Mouse (Mus musculus) hindbrain, embryonic 11.5 days (tissue): ENCODE measurements at regions not wholly inside any gene's neighbourhood (a gene's known extent, or its start where the extent isn't known, plus 50 kb on each side); places are given as distances from the start of the nearest gene placed in this dataset.

Experiments
- ATAC-seq: fragments of 200-750 bp; cut with Nextera tagmentation; 2 replicates; pipeline ENCODE4 v1.8.0; 2017; ENCODE audit warnings: mild to moderate bottlenecking, moderate TSS enrichment, moderate library complexity; ENCODE audit not compliant: low FRiP score
- DNase-seq: peaks from one replicate; pipeline ENCODE4 v3.0.0-alpha.2; 2015; ENCODE audit warnings: low spot score
- H3K27ac ChIP-seq: fragments of 300-500 bp; sonication (generic); 2 replicates; pipeline ENCODE4 v1.5.1; 2014; ENCODE audit warnings: mild to moderate bottlenecking, low read depth, low read length
- H3K27me3 ChIP-seq: fragments of 300-500 bp; sonication (generic); 2 replicates; pipeline ENCODE4 v1.6.1; 2014; ENCODE audit warnings: mild to moderate bottlenecking, low read length, moderate library complexity, mixed read lengths; ENCODE audit not compliant: control insufficient read depth, insufficient read depth
- H3K36me3 ChIP-seq: fragments of 300-500 bp; sonication (generic); 2 replicates; pipeline ENCODE4 v1.6.1; 2014; ENCODE audit warnings: mild to moderate bottlenecking, low read length, moderate library complexity, mixed read lengths; ENCODE audit not compliant: control insufficient read depth, insufficient read depth
- H3K4me1 ChIP-seq: fragments of 300-500 bp; sonication (generic); replicated peaks from 2 replicates; pipeline ENCODE4 v1.6.1; 2014; ENCODE audit warnings: low read length, mixed read lengths; ENCODE audit not compliant: control insufficient read depth, insufficient read depth
- H3K4me2 ChIP-seq: fragments of 300-500 bp; sonication (generic); replicated peaks from 2 replicates; pipeline ENCODE4 v1.6.1; 2014; ENCODE audit warnings: mild to moderate bottlenecking, low read depth, low read length
- H3K4me3 ChIP-seq: fragments of 300-500 bp; sonication (generic); 2 replicates; pipeline ENCODE4 v1.5.1; 2014; ENCODE audit warnings: low read depth, low read length
- H3K9ac ChIP-seq: fragments of 300-500 bp; sonication (generic); 2 replicates; pipeline ENCODE4 v1.6.1; 2014; ENCODE audit warnings: low read depth, low read length
- H3K9me3 ChIP-seq: fragments of 300-500 bp; sonication (generic); 2 replicates; pipeline ENCODE4 v1.6.1; 2016; ENCODE audit warnings: low read length; ENCODE audit not compliant: control insufficient read depth
- WGBS: fragments of 180-500 bp; shearing (Covaris S2); extraction: QIAGEN DNeasy Blood & Tissue Kit; methylation state at CpG from one replicate; pipeline ENCODE4 v1.1.7; 2014; 5-methylcytosine and 5-hydroxymethylcytosine counted together

DNA sequence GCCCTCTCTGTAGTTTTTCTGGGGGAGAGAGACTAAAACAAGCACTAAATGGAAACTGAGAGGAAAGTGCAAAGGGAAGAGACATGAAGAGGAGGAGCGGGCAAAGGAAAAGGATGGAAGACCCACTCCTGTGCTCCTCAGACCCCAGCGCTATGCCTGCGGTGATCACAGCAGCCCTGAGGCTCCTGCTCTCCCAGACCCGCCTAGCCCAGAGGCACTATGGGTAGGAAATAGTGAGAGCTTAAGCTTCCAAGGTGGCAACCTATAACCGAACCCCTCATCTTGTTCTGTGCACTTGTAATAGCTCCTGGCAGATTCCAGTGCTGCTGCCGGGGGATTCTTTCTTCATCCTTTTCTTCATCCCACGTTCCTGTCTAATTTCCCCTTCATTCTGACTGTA lies 112.2 kb upstream of the Oxgr1 start:
- Histone ChIP-seq H3K27ac (no peak overlapping the region), H3K4me1 (peaks cover 4% of the 10 kb centered on the region; the same call in 1 of the 2 replicates), H3K4me2 (no peak overlapping the region), H3K9me3 (no peaks in the 10 kb centered on the region), H3K36me3 (no peaks in the 10 kb centered on the region), H3K4me3 (no peak overlapping the region), H3K9ac (no peak overlapping the region), H3K27me3 (no peaks in the 10 kb centered on the region)
- no peak for DNase-seq
- WGBS = 28% methylated on average over 7 of the region's 7 CpGs
- ATAC-seq = no peak

GRCm38 (mm10) chr14:120164184-120164583 lies 111.3 kb upstream of the Mbnl2 start:
- 79% methylated on average over 2 of the region's 2 CpGs for WGBS
- Histone ChIP-seq H3K4me1 (no peaks in the 10 kb centered on the region), H3K4me3 (no peak overlapping the region), H3K9ac (no peak overlapping the region), H3K36me3 (no peaks in the 10 kb centered on the region), H3K27me3 (no peaks in the 10 kb centered on the region), H3K4me2 (no peak overlapping the region), H3K27ac (no peak overlapping the region), H3K9me3 (no peaks in the 10 kb centered on the region)
- ATAC-seq = no peak
- DNase-seq = no peak

- Histone ChIP-seq H3K4me3 (no peak overlapping the region), H3K9ac (no peak overlapping the region), H3K4me2 (no peak overlapping the region), H3K27me3 (no peaks in the 10 kb centered on the region), H3K27ac (no peak overlapping the region), H3K4me1 (no peaks in the 10 kb centered on the region), H3K9me3 (no peaks in the 10 kb centered on the region), H3K36me3 (no peaks in the 10 kb centered on the region)
- DNase-seq (no peak), ATAC-seq (no peak)
- WGBS = 91% methylated on average over 10 of the region's 10 CpGs
Observed at GRCm38 (mm10) chr14:120165496-120166045, 109.9 kb upstream of the Mbnl2 start.

DNA sequence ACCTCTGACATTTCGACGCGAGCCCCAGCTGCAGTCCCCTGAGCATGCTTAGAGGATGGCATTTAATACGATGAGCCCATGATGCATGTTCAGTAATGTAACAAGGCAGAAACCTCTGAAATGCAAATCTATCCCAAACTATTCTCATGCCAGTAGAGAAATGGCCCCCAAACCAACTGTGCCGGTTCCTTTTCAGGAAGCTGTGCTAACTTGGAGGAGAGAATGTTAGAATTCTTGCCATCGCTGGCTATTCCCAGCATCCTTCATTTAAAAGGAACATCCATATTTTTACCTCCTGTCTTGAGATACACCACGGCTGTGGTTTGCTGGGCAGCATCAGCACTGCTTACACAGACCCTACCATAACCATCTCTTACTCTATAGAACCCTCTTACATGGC lies 104.7 kb upstream of the Mbnl2 start:
- Histone ChIP-seq H3K36me3 (no peaks in the 10 kb centered on the region), H3K27me3 (no peaks in the 10 kb centered on the region), H3K9me3 (no peaks in the 10 kb centered on the region), H3K4me1 (no peaks in the 10 kb centered on the region), H3K4me2 (no peak overlapping the region), H3K4me3 (no peak overlapping the region), H3K9ac (no peak overlapping the region), H3K27ac (no peak overlapping the region)
- no peak for ATAC-seq
- no peak for DNase-seq
- WGBS = 91% methylated on average over 7 of the region's 7 CpGs

DNA sequence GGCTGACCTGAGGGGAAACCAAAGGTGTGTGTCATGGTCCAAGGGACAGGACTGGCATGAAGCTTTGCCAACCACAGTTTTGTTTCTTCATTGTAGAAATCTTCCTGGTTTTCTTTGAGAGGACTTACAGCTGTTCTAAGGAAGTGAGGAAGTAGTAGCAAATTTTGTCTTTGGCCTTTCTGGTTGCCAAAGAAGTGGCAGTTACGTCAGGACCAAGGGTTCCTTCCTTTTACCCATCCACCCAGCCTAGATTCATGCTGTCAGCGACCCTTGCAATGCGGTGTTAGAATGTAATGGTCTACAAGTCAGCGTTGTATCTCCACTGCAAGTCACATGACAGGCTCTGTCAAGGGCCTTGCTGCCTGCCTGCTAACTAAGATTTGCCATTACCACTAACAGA lies 103.4 kb upstream of the Mbnl2 start:
- no peaks in the 10 kb centered on the region for H3K36me3 ChIP-seq
- DNase-seq (no peak), ATAC-seq (no peak)
- H3K4me2 ChIP-seq = no peak overlapping the region
- no peak overlapping the region for H3K9ac ChIP-seq
- no peaks in the 10 kb centered on the region for H3K9me3 ChIP-seq
- H3K27ac ChIP-seq = no peak overlapping the region
- H3K27me3 ChIP-seq = no peaks in the 10 kb centered on the region
- no peak overlapping the region for H3K4me3 ChIP-seq
- 92% methylated on average over 4 of the region's 4 CpGs for WGBS
- no peaks in the 10 kb centered on the region for H3K4me1 ChIP-seq

DNA sequence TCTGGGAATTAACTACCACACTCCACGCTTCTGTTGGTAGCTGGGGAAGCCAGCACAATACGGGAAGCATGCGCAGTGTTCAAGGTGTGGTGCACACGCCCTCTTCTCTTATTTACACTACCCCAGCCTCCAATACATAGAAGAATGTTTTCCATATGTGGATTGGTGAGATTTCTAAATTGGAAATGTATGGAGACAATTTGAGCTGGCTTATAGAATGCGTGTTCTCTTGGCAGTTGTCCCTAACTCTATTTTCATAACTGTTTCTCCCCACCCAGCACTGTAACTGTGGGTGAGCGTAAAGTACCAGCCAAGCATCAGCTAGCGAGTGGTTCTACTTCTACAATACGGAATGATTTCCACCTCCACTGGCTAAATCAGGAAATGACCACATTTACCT lies 102.6 kb upstream of the Mbnl2 start:
- Histone ChIP-seq H3K9me3 (no peaks in the 10 kb centered on the region), H3K27ac (no peak overlapping the region), H3K27me3 (no peaks in the 10 kb centered on the region), H3K4me1 (no peaks in the 10 kb centered on the region), H3K4me2 (no peak overlapping the region), H3K36me3 (no peaks in the 10 kb centered on the region), H3K4me3 (no peak overlapping the region), H3K9ac (no peak overlapping the region)
- no peak for ATAC-seq
- WGBS = 94% methylated on average over 8 of the region's 8 CpGs
- no peak for DNase-seq

DNA sequence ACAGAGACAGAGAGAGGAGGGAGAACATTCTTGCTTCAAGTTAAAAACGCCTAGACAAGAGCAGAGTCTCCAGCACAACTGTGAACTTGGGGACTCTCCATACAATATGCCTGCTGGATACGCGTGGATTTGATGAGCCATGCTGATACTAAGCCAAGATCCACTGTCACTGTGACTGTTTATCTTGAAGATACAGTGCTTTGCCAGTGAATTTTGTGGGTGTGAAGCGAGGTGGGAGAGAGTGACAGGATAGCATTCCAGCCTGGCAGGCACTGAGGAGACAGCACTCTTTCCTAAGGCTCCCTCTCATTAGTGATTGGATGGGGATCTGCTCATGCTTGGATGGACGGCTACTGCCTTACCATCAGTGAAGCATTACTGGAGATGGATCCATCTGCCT lies 100.9 kb upstream of the Mbnl2 start:
- WGBS = 75% methylated on average over 5 of the region's 5 CpGs
- ATAC-seq (no peak), DNase-seq (no peak)
- H3K4me1 ChIP-seq = no peaks in the 10 kb centered on the region
- no peaks in the 10 kb centered on the region for H3K27me3 ChIP-seq
- no peaks in the 10 kb centered on the region for H3K9me3 ChIP-seq
- no peak overlapping the region for H3K27ac ChIP-seq
- no peak overlapping the region for H3K4me3 ChIP-seq
- no peak overlapping the region for H3K4me2 ChIP-seq
- no peak overlapping the region for H3K9ac ChIP-seq
- no peaks in the 10 kb centered on the region for H3K36me3 ChIP-seq

- no peaks in the 10 kb centered on the region for H3K36me3 ChIP-seq
- H3K27me3 ChIP-seq = no peaks in the 10 kb centered on the region
- H3K9ac ChIP-seq = no peak overlapping the region
- ATAC-seq (no peak), DNase-seq (no peak)
- no peaks in the 10 kb centered on the region for H3K9me3 ChIP-seq
- no peaks in the 10 kb centered on the region for H3K4me1 ChIP-seq
- no peak overlapping the region for H3K27ac ChIP-seq
- no peak overlapping the region for H3K4me3 ChIP-seq
- H3K4me2 ChIP-seq = no peak overlapping the region
- WGBS = 58% methylated on average over 1 of the region's 1 CpGs
Observed at GRCm38 (mm10) chr14:120195218-120195617, 80.3 kb upstream of the Mbnl2 start.

DNA sequence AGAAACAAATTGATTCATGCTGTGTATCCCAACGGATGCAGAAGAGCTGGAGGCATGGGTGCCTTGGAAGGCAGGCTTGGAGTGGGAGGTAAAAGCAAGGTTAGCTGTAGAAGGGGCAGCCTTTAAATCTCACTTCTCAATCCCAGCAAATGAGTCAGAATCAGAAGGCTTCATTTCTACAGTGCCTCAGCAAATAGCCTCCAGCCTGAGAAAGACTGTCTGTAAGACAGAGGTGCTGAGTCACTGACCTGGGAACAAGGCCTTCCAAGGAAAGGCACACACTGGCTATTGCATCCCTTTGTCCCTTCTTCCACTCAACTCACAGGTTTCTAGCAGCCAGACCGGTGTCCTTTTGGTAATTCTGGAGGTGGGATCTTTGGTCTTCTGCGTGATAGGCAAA lies 63.7 kb upstream of the Mbnl2 start:
- Histone ChIP-seq H3K27me3 (no peaks in the 10 kb centered on the region), H3K4me2 (no peak overlapping the region), H3K9ac (no peak overlapping the region), H3K36me3 (no peaks in the 10 kb centered on the region), H3K4me1 (no peaks in the 10 kb centered on the region), H3K4me3 (no peak overlapping the region), H3K27ac (no peak overlapping the region), H3K9me3 (no peaks in the 10 kb centered on the region)
- ATAC-seq (no peak), DNase-seq (no peak)
- WGBS = 91% methylated on average over 3 of the region's 3 CpGs
